Mouse (Mus musculus) lung, adult 2 months (tissue): ENCODE results near the gene Gtf2h3. TPM values are rescaled to one million over a fixed set of nuclear protein-coding genes. Genes with fewer than 3 reads are reported as not detected.
A peak's percentile ranks its signal among the peaks of the same experiment; 100 is the strongest.
"Not testable (repeated sequence)": the region's sequence is repeated elsewhere in the genome, so short reads cannot be mapped to it uniquely, and the experiment has no call there.

Experiments used
- DNase-seq: peaks from one replicate; pipeline ENCODE4 v3.0.0; 2022
- H3K4me1 ChIP-seq: fragments of 200-500 bp; 2 replicates; pipeline ENCODE4 v1.6.1; 2011; ENCODE audit warnings: low read length; ENCODE audit not compliant: control insufficient read depth, insufficient read depth
- H3K4me3 ChIP-seq: fragments of 200-500 bp; replicated peaks from 2 replicates; pipeline ENCODE3; 2011; ENCODE audit warnings: low read depth, mild to moderate bottlenecking, control low read depth, low read length; ENCODE audit errors: extremely low read depth
- CTCF ChIP-seq: fragments of 200-500 bp; IDR thresholded peaks from 2 replicates; pipeline ENCODE4 v1.5.1; 2011; ENCODE audit warnings: mild to moderate bottlenecking, low read length, control low read depth; ENCODE audit not compliant: insufficient read depth
- POLR2A ChIP-seq: fragments of 200-500 bp; IDR thresholded peaks from 2 replicates; pipeline ENCODE4 v1.6.1; 2011; ENCODE audit warnings: low read depth, mild to moderate bottlenecking, control low read depth, low read length, borderline replicate concordance; ENCODE audit errors: extremely low read depth
- WGBS: fragments of 180-500 bp; shearing (Covaris S2); methylation state at CpG from one replicate; pipeline ENCODE4 v1.1.7; 2018; 5-methylcytosine and 5-hydroxymethylcytosine counted together
- polyA plus RNA-seq: library from polyadenylated mRNA; depleted of rRNA; stranded (reverse); fragments of >200 nt; gene quantifications from 2 replicates; pipeline ENCODE4 v1.2.3, GENCODE M21; 2012

Gtf2h3 gene
- polyA plus RNA-seq, 1 experiment, result 30.4 TPM

DNA sequence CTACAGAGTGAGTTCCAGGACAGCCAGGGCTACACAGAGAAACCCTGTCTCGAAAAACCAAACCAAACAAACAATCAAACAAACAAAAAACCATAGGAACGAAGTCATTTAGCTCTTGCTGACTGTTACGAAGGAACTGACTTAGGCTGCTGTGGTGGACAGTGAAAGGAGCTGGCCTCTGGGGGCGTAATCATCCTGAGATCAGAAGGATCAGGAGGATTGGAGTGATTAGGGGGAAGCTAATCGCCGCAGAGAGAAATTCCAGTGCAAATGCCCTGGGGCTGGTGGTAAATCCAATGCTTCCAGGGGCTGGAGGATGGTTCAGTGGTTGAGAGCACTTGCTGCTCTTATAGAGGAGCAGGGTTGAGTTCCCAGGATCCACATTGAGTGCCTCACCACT, 25.3 kb upstream of the Gtf2h3 start:
- no peak overlapping the region for H3K4me3 ChIP-seq
- no peak for DNase-seq
- 0 out of 2 replicates have a peak, but pooled peaks cover 3% of the 10 kb centered on the region for H3K4me1 ChIP-seq
- TF ChIP-seq POLR2A (no peak), CTCF (no peak)
- WGBS, result 72% methylated on average over 6 of the region's 6 CpGs

DNA sequence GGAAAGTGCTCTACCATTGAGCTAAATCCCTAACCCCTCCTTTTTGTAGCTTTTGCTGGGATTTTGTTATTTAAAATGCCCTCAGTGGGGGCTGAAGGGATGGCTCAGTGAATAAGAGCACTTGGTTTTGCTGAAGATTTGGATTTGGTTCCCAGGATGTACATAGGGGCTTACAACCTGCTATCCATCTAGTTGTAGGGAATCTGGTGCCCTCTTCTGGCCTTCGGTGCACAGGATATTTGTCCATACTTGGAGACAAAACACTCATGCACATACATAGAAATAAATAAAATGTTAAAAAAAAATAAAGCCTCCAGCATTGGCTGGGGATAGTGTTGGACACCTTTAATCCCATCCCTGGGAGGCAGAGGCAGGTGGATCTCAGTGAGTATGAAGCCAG, 23.8 kb upstream of the Gtf2h3 start:
- 66% methylated on average over 1 of the region's 1 CpGs for WGBS
- Histone ChIP-seq H3K4me3 (no peak overlapping the region), H3K4me1 (0 out of 2 replicates have a peak, but pooled peaks cover 3% of the 10 kb centered on the region)
- DNase-seq, result no peak
- no peak for TF ChIP-seq POLR2A
- no peak for TF ChIP-seq CTCF

- no peak overlapping the region for H3K4me3 ChIP-seq
- TF ChIP-seq CTCF (no peak), POLR2A (no peak)
- no peak for DNase-seq
- no peaks in the 10 kb centered on the region for H3K4me1 ChIP-seq
- 84% methylated on average over 12 of the region's 12 CpGs for WGBS
These were observed 7.9 kb upstream of the Gtf2h3 start for GRCm38 (mm10) chr5:124571068-124571467.

GRCm38 (mm10) chr5:124575467-124575866, 3.5 kb upstream of the Gtf2h3 start:
- no peak for DNase-seq
- Histone ChIP-seq H3K4me1 (peaks cover 2% of the 10 kb centered on the region; the same call in 1 of the 2 replicates), H3K4me3 (no peak overlapping the region)
- 73% methylated on average over 7 of the region's 7 CpGs for WGBS
- no peak for TF ChIP-seq CTCF
- TF ChIP-seq POLR2A, result no peak

DNA sequence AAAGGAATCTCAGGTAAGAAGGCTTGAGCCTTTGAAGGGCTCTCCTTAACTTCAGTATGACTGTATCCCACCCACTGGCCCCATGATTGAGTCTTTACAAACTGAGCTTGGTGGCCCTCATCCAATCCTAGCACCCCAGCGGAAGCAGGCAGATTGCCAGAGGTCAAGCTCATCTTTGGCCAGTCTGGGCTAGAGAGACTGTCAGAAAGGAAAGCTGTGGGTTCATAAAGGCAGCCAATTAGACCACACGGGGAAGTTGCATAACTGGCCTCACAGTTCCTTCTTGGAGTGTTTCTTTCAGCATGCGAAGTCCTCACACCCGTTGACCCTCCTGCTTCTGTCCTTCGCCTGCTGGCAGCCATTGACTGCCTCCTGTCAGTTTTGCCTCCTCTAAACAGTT, 3.6 kb downstream of the Gtf2h3 start:
- H3K4me1 ChIP-seq, result peaks cover 2% of the 10 kb centered on the region; the same call in 1 of the 2 replicates
- peak; percentile 11 for DNase-seq
- H3K4me3 ChIP-seq, result no peak overlapping the region
- WGBS, result 62% methylated on average over 5 of the region's 5 CpGs
- no peak for TF ChIP-seq CTCF
- no peak for TF ChIP-seq POLR2A

DNA sequence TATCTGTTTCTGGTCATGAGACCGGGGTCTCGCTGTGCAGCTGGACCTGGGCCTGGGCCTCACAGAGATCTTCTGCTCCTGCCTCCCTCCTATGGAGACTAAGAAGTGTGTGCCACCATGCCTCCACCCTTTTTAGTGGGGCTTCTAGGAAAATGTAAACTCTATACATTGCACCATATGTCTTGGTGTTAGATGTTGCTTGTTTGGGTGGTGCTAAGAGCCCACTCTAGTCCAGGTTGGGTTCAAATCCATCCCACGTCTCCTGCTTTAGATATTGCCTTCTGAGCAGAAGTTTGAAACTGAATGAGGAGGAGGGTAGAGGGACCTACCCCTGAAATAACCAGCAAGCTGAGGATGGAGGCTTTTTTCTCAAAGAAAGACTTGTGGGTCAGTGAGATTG, 13.8 kb downstream of the Gtf2h3 start:
- H3K4me3 ChIP-seq, result no peak overlapping the region
- WGBS, result 97% methylated on average over 3 of the region's 3 CpGs
- no peak for TF ChIP-seq POLR2A
- no peak for TF ChIP-seq CTCF
- no peak for DNase-seq
- H3K4me1 ChIP-seq, result no peaks in the 10 kb centered on the region

GRCm38 (mm10) chr5:124598224-124599174, 19.6 kb downstream of the Gtf2h3 start:
- 0 out of 2 replicates have a peak, but pooled peaks cover 5% of the 10 kb centered on the region for H3K4me1 ChIP-seq
- peak overlapping the region; percentile 70 for H3K4me3 ChIP-seq
- TF ChIP-seq CTCF (no peak), POLR2A (peak; percentile 37; the same call in 1 of the 2 replicates)
- 8% methylated on average over 30 of the region's 30 CpGs for WGBS
- DNase-seq, result peak; percentile 87

DNA sequence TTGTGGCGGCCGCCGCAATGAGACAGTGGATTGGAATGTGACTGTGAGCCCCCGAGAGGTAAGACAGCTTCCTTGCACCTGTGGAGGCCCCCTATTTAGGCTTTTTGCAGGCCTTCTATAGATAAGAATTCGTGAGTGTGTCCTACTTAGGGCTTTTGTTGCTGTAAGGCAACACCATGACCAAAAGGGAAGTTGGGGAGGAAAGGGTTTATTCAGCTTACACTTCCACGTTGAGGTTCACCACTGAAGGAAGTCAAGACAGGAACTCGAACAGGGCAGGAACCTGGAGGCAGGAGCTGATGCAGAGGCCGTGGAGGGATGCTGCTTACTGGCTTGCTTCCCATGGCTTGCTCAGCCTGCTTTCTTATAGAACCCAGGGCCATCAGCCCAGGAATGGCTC, 20.8 kb downstream of the Gtf2h3 start:
- DNase-seq, H3K4me1 ChIP-seq, H3K4me3 ChIP-seq: not testable (repeated sequence)
- 44% methylated on average over 8 of the region's 8 CpGs for whole genome bisulfite sequencing

DNA sequence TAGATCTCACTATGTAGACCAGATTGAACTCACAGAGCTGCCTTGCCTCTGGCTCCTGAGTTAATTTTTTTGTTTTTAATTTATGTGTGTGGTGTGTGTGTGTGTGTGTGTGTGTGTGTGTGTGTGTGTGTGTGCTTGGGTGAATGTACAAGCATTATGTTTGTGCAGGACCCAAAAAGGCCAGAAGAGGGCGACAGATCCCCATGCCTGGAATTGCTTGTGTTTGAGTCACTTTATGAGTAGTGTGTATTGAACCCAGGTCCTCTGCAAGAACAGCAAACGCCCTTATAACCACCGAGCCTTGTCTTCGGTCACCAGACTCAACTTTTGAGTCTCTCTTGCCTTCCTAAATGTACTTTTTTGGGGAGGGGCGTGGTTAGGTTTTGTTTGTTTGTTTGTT, 23.4 kb downstream of the Gtf2h3 start:
- WGBS, result 71% methylated on average over 5 of the region's 5 CpGs
- TF ChIP-seq POLR2A, result no peak
- peak; percentile 8; the same call in 1 of the 2 replicates for TF ChIP-seq CTCF
- 0 out of 2 replicates have a peak, but pooled peaks cover 5% of the 10 kb centered on the region for H3K4me1 ChIP-seq
- no peak overlapping the region for H3K4me3 ChIP-seq
- peak; percentile 11 for DNase-seq

- DNase-seq, result no peak
- TF ChIP-seq CTCF (no peak), POLR2A (no peak)
- 76% methylated on average over 4 of the region's 4 CpGs for WGBS
- Histone ChIP-seq H3K4me1 (no peaks in the 10 kb centered on the region), H3K4me3 (no peak overlapping the region)
These were observed 25.4 kb downstream of the Gtf2h3 start for GRCm38 (mm10) chr5:124604296-124604695.
